Mouse (Mus musculus) cortical plate, adult 2 months (tissue): ENCODE results near the gene Rhbdd1. TPM values are rescaled to one million over a fixed set of nuclear protein-coding genes. Genes with fewer than 3 reads are reported as not detected.

ENCODE experiments used
- H3K27ac ChIP-seq: fragments of 200-500 bp; 2 replicates; pipeline ENCODE4 v1.5.1; 2012; ENCODE audit warnings: low read length, control low read depth, inconsistent platforms; ENCODE audit not compliant: insufficient read depth
- H3K4me1 ChIP-seq: fragments of 200-500 bp; 2 replicates; pipeline ENCODE4 v1.6.1; 2011; ENCODE audit warnings: low read length; ENCODE audit not compliant: control insufficient read depth, insufficient read depth
- H3K4me3 ChIP-seq: fragments of 200-500 bp; 2 replicates; pipeline ENCODE4 v1.5.1; 2011; ENCODE audit warnings: mild to moderate bottlenecking, low read length, control low read depth; ENCODE audit not compliant: insufficient read depth
- CTCF ChIP-seq: fragments of 200-500 bp; IDR thresholded peaks from 2 replicates; pipeline ENCODE4 v1.5.1; 2011; ENCODE audit warnings: mild to moderate bottlenecking, control low read depth, low read length; ENCODE audit not compliant: insufficient read depth; ENCODE audit errors: extremely low read depth
- POLR2A ChIP-seq: fragments of 200-500 bp; IDR thresholded peaks from 2 replicates; pipeline ENCODE4 v1.6.1; 2011; ENCODE audit warnings: mild to moderate bottlenecking, low read length, control low read depth; ENCODE audit not compliant: insufficient read depth; ENCODE audit errors: extremely low read depth
- polyA plus RNA-seq: library from polyadenylated mRNA; depleted of rRNA; stranded (reverse); fragments of >200 nt; gene quantifications from 2 replicates; pipeline ENCODE4 v1.2.3, GENCODE M21; 2012

Gene Rhbdd1
- polyA plus RNA-seq, 1 experiment, result 7.3 TPM

GRCm38 (mm10) chr1:82285461-82286189 lies 30.6 kb upstream of the Rhbdd1 start:
- Histone ChIP-seq H3K27ac (no peak overlapping the region), H3K4me1 (peaks cover 7% of the 10 kb centered on the region), H3K4me3 (peak overlapping the region; percentile 53)
- TF ChIP-seq CTCF (no peak), POLR2A (no peak)

- peak overlapping the region; percentile 53 for H3K4me3 ChIP-seq
- peaks cover 7% of the 10 kb centered on the region for H3K4me1 ChIP-seq
- no peak overlapping the region for H3K27ac ChIP-seq
- no peak for TF ChIP-seq CTCF
- no peak for TF ChIP-seq POLR2A
Observed at GRCm38 (mm10) chr1:82286190-82287051, 29.8 kb upstream of the Rhbdd1 start.

GRCm38 (mm10) chr1:82287052-82287775 lies 29.0 kb upstream of the Rhbdd1 start:
- Histone ChIP-seq H3K27ac (no peak overlapping the region), H3K4me1 (peaks cover 6% of the 10 kb centered on the region), H3K4me3 (peak overlapping the region; percentile 53)
- TF ChIP-seq CTCF (no peak), POLR2A (no peak)

- Histone ChIP-seq H3K4me3 (peak overlapping the region; percentile 53; the same call in 1 of the 2 replicates), H3K27ac (no peak overlapping the region), H3K4me1 (peaks cover 5% of the 10 kb centered on the region)
- no peak for TF ChIP-seq CTCF
- TF ChIP-seq POLR2A, result no peak
Observed at GRCm38 (mm10) chr1:82287776-82288325, 28.4 kb upstream of the Rhbdd1 start.

DNA sequence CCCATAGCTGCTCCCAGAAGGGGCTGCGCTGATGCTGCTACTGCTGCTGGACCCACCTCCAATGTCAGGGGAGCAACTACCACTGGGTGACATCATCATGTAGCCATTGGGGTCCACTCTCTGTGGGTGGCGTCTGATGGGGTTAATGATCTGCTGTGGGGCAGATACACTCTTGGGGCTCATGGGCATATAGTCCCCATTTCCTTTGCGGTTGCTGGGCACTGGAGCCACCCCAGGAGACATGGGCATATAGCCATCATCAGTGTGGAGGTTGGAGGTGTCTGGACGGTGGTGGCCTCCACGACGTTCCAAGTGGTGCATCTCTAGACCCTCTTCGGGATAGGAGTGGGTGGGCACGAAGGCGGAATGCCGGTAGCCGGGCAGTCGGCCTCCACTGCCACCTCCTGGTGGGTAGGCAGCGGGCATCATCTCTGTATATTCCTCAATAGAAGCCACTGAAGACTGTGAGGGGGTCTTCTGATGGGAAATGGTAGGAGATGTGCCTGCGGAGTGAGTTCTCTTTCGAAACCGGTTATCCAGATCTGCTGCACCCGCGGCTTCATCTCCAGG lies 27.7 kb upstream of the Rhbdd1 start:
- Histone ChIP-seq H3K4me3 (peak overlapping the region; percentile 86; the same call in 1 of the 2 replicates), H3K27ac (no peak overlapping the region), H3K4me1 (peaks cover 5% of the 10 kb centered on the region)
- TF ChIP-seq POLR2A, result no peak
- 0 out of 2 replicates have a peak, but pooled peaks have one; percentile 7 for TF ChIP-seq CTCF

DNA sequence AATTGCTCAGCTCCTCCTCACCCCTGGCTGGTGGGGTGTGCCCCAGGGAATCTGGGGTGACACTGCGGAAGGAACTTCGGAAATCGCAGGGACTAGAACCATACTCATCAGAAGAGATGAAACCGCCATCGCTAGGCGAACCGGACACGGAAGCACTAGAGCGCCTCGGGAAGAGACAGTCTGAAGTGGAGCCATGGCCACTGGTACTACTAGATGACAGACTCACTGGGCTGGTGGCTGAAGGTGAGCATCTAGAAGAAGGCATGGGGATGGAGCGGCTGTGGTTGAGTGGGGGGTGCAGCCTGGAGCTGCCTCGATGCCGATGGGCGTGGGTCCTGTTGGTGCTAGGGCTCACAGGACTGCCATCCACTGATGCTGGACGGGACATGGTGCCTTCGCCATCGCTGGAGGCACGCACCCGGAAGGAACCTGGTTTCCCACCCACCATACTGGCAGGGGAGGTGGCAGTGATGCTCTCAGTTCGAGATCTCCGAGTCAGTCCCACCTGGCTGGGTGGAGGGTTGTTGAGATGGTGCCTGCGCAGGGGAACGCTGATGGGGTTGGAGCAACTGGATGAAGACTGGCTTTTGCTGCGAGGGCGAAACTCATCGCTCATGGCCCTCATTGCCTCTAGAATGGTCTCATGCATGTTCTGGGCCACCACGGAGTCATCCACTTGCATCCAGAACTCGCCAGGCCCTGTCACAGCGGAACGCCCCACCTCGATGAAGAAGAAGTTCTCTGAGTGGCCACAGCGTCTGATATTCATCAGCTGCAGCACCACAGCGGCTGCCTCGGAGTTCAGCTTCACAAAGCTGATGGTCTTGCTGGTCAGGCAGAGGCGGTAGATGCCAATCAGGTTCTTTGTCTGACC lies 26.9 kb upstream of the Rhbdd1 start:
- TF ChIP-seq POLR2A (no peak), CTCF (no peak)
- Histone ChIP-seq H3K4me1 (peaks cover 3% of the 10 kb centered on the region), H3K27ac (peak overlapping the region; percentile 20; the same call in 1 of the 2 replicates), H3K4me3 (peak overlapping the region; percentile 86)

- Histone ChIP-seq H3K4me3 (peak overlapping the region; percentile 86), H3K4me1 (peaks cover 2% of the 10 kb centered on the region), H3K27ac (peak overlapping the region; percentile 84)
- TF ChIP-seq CTCF (no peak), POLR2A (no peak)
Observed at GRCm38 (mm10) chr1:82289990-82290681, 26.1 kb upstream of the Rhbdd1 start.

DNA sequence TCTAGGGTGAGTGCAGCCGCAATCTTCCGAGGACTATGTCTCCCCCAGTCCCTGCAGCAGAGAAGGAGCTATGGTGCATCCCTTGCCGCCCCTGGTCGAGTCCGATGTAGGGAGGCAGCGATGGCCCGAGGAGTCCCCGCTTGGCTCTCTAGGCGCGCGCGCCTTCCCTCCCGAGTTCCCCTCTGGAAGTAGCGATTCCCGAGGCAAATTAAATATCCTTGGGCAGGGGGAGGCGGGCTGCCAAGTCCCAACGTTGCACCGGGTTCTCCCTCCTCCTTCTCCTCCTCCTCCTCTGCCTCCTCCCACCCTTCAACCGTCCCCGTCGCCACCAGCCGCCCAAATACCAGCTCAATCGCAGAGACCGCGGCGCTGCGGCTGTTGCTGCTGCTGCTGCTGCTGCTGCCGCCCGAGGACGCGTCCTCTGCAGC lies 25.5 kb upstream of the Rhbdd1 start:
- peak overlapping the region; percentile 84 for H3K27ac ChIP-seq
- peaks cover 2% of the 10 kb centered on the region for H3K4me1 ChIP-seq
- peak; percentile 75 for TF ChIP-seq POLR2A
- no peak for TF ChIP-seq CTCF
- H3K4me3 ChIP-seq, result peak overlapping the region; percentile 86
